Mouse (Mus musculus): ENCODE data around the gene Lrrc37a. TPM values are rescaled to one million over a fixed set of nuclear protein-coding genes. Genes with fewer than 3 reads are reported as not detected.
"Not testable (repeated sequence)": the region's sequence is repeated elsewhere in the genome, so short reads cannot be mapped to it uniquely, and the experiment has no call there.

The Lrrc37a gene
- polyA plus RNA-seq, 1 experiment, result not detected

- no peaks in the 10 kb centered on the region for H3K4me1 ChIP-seq (ENCODE audit: control insufficient read depth, insufficient read depth, low read length)
- WGBS, result 78% methylated on average over 5 of the region's 5 CpGs
- H3K27ac ChIP-seq (ENCODE audit: insufficient read depth, low read depth, low read length), result no peak overlapping the region
- TF ChIP-seq CTCF (IDR thresholded peaks at IDR 0.05; ENCODE audit: insufficient read depth, low read depth, low read length), result no peak
- no peak for TF ChIP-seq POLR2A (IDR thresholded peaks at IDR 0.05; ENCODE audit: insufficient read depth, low read depth, low read length)
- H3K4me3 ChIP-seq (ENCODE audit: insufficient read depth, low read depth, low read length), result no peak overlapping the region
These were observed 85.2 kb downstream of the Lrrc37a start for GRCm38 (mm10) chr11:103419226-103419625.

- TF ChIP-seq POLR2A (IDR thresholded peaks at IDR 0.05; ENCODE audit: insufficient read depth, low read depth, low read length) (no peak), CTCF (IDR thresholded peaks at IDR 0.05; ENCODE audit: insufficient read depth, low read depth, low read length) (no peak)
- 90% methylated on average over 1 of the region's 1 CpGs for WGBS
- Histone ChIP-seq H3K4me3 (ENCODE audit: insufficient read depth, low read depth, low read length) (no peak overlapping the region), H3K27ac (ENCODE audit: insufficient read depth, low read depth, low read length) (no peak overlapping the region), H3K4me1 (ENCODE audit: control insufficient read depth, insufficient read depth, low read length) (peaks cover 6% of the 10 kb centered on the region; the same call in 1 of the 2 replicates)
These were observed 90.9 kb downstream of the Lrrc37a start for GRCm38 (mm10) chr11:103413516-103413915.

- Histone ChIP-seq H3K4me3 (ENCODE audit: insufficient read depth, low read depth, low read length) (peak overlapping the region; percentile 78), H3K4me1 (ENCODE audit: control insufficient read depth, insufficient read depth, low read length) (peaks cover 6% of the 10 kb centered on the region; the same call in 1 of the 2 replicates), H3K27ac (ENCODE audit: insufficient read depth, low read depth, low read length) (peak overlapping the region; percentile 61)
- TF ChIP-seq POLR2A (IDR thresholded peaks at IDR 0.05; ENCODE audit: insufficient read depth, low read depth, low read length), result no peak
- WGBS, result 4% methylated on average over 14 of the region's 14 CpGs
These were observed 91.4 kb downstream of the Lrrc37a start for GRCm38 (mm10) chr11:103412950-103413423.

GRCm38 (mm10) chr11:103411981-103412949 is 92.1 kb downstream of the Lrrc37a start, which contains the start of gene Plekhm1:
Gene Plekhm1 (minus strand): TSS chr11:103412687.
- TF ChIP-seq POLR2A (IDR thresholded peaks at IDR 0.05; ENCODE audit: insufficient read depth, low read depth, low read length) (peak; percentile 79), CTCF (IDR thresholded peaks at IDR 0.05; ENCODE audit: insufficient read depth, low read depth, low read length) (no peak)
- under 1% methylated on average over 67 of the region's 67 CpGs for WGBS
- Histone ChIP-seq H3K27ac (ENCODE audit: insufficient read depth, low read depth, low read length) (peak within 1 kb of the TSS; percentile 61), H3K4me3 (ENCODE audit: insufficient read depth, low read depth, low read length) (peak within 1 kb of the TSS; percentile 78), H3K4me1 (ENCODE audit: control insufficient read depth, insufficient read depth, low read length) (peaks cover 6% of the 10 kb centered on the region; the same call in 1 of the 2 replicates)

DNA sequence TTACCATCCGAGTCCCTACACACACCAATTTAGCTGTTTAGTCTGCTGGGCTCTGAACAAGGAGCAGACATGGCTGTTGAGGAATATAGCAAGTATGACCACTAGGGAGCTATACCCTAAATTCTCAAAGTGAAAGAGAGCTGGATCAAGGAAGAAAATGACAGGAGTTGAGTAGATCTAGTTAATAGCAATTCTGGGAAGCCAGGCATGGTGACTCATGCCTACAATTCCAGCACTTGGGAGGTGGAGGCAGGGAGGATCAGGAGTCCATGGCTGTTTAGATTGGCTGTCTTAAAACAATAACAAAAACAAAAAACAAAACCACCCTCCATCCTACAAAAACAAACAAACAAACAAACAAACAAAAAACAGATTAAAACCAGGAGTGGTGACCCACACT is 93.1 kb downstream of the Lrrc37a start:
- 73% methylated on average over 1 of the region's 1 CpGs for WGBS
- Histone ChIP-seq H3K4me3 (ENCODE audit: insufficient read depth, low read depth, low read length) (no peak overlapping the region), H3K4me1 (ENCODE audit: control insufficient read depth, insufficient read depth, low read length) (peaks cover 6% of the 10 kb centered on the region; the same call in 1 of the 2 replicates), H3K27ac (ENCODE audit: insufficient read depth, low read depth, low read length) (no peak overlapping the region)
- TF ChIP-seq POLR2A (IDR thresholded peaks at IDR 0.05; ENCODE audit: insufficient read depth, low read depth, low read length) (no peak), CTCF (IDR thresholded peaks at IDR 0.05; ENCODE audit: insufficient read depth, low read depth, low read length) (no peak)

GRCm38 (mm10) chr11:103408880-103409279 is 95.5 kb downstream of the Lrrc37a start:
- H3K4me1 ChIP-seq (ENCODE audit: control insufficient read depth, insufficient read depth, low read length), result peaks cover 7% of the 10 kb centered on the region; the same call in 1 of the 2 replicates
- WGBS, result 91% methylated on average over 13 of the region's 13 CpGs
- TF ChIP-seq CTCF (IDR thresholded peaks at IDR 0.05; ENCODE audit: insufficient read depth, low read depth, low read length) (no peak), POLR2A (IDR thresholded peaks at IDR 0.05; ENCODE audit: insufficient read depth, low read depth, low read length) (no peak)
- no peak overlapping the region for H3K27ac ChIP-seq (ENCODE audit: insufficient read depth, low read depth, low read length)
- H3K4me3 ChIP-seq (ENCODE audit: insufficient read depth, low read depth, low read length), result no peak overlapping the region

DNA sequence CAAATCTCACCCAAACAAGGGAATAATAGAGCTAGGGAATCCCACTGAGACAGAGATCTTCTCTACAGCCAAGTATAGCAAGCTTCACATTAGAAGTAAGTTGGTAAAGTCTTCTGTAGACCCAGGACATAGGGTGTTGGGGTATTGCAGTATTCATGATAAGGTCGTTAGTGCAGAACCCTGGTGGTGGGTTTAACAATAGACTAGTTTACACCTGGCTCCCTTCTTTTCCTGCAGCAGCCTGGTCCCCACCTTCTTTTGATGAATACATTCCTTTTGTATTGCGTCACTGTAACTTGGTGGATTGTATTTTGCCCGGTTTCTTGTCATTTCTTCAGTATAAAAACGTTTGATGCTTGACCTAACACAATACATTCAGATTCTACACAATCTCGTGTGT is 97.3 kb downstream of the Lrrc37a start:
- WGBS, result 49% methylated on average over 5 of the region's 5 CpGs
- not testable (repeated sequence) for H3K4me1 ChIP-seq (ENCODE audit: control insufficient read depth, insufficient read depth, low read length); H3K27ac ChIP-seq (ENCODE audit: insufficient read depth, low read depth, low read length); H3K4me3 ChIP-seq (ENCODE audit: insufficient read depth, low read depth, low read length)

- H3K4me3 ChIP-seq (ENCODE audit: insufficient read depth, low read depth, low read length), result no peak overlapping the region
- H3K27ac ChIP-seq (ENCODE audit: insufficient read depth, low read depth, low read length), result no peak overlapping the region
- TF ChIP-seq CTCF (IDR thresholded peaks at IDR 0.05; ENCODE audit: insufficient read depth, low read depth, low read length), result no peak
- no peak for TF ChIP-seq POLR2A (IDR thresholded peaks at IDR 0.05; ENCODE audit: insufficient read depth, low read depth, low read length)
- H3K4me1 ChIP-seq (ENCODE audit: control insufficient read depth, insufficient read depth, low read length), result peaks cover 10% of the 10 kb centered on the region; the same call in 1 of the 2 replicates
- 70% methylated on average over 7 of the region's 7 CpGs for WGBS
These were observed 97.8 kb downstream of the Lrrc37a start for GRCm38 (mm10) chr11:103406551-103406950.

DNA sequence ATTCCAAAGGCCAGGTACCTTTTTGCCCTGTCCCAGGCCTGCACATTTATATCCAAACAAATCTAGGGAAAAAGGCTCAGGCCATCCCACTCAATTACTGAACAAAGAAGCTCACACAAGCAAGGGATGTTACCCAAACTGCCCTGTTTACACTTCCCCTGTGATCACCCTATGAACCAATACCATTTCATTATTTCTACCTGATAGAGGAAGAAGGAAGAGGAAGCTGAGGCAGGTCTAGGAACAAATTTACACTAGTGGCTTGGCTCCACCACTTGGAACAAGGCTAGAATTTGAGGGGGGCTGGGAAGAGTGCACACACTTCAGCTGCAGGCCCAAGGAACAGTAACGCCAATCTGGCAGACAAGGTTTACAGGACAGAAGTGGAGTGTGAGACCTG is 98.6 kb downstream of the Lrrc37a start:
- Histone ChIP-seq H3K4me1 (ENCODE audit: control insufficient read depth, insufficient read depth, low read length) (peaks cover 10% of the 10 kb centered on the region; the same call in 1 of the 2 replicates), H3K4me3 (ENCODE audit: insufficient read depth, low read depth, low read length) (no peak overlapping the region), H3K27ac (ENCODE audit: insufficient read depth, low read depth, low read length) (no peak overlapping the region)
- WGBS, result 85% methylated on average over 1 of the region's 1 CpGs
- TF ChIP-seq POLR2A (IDR thresholded peaks at IDR 0.05; ENCODE audit: insufficient read depth, low read depth, low read length), result no peak

Data from olfactory bulb, adult 2 months (tissue).